Mouse (Mus musculus): ENCODE data around the gene Glrx2.

- TF ChIP-seq CHD2 (IDR thresholded peaks at IDR 0.05; ENCODE audit: low read depth, low read length) (no peak), ZNF384 (IDR thresholded peaks at IDR 0.05; ENCODE audit: low read depth, low read length) (no peak), MAFK (IDR thresholded peaks at IDR 0.05; ENCODE audit: insufficient read depth, low read depth, low read length) (no peak)
These were observed 13.3 kb upstream of the Glrx2 start, which contains the start of gene Cdc73 for GRCm38 (mm10) chr1:143702741-143703262.

Measured in ES-E14 (cell line).